Mouse (Mus musculus) liver, adult 2 months (tissue): Measurements from ENCODE around the gene Exoc7.

ENCODE experiments used
- CTCF ChIP-seq: fragments of 200-500 bp; IDR thresholded peaks from 2 replicates; pipeline ENCODE4 v1.5.1; 2011; ENCODE audit warnings: low read depth, low read length, control low read depth
- POLR2A ChIP-seq: fragments of 200-500 bp; IDR thresholded peaks from 2 replicates; pipeline ENCODE4 v1.6.1; 2011; ENCODE audit warnings: low read length, control low read depth; ENCODE audit not compliant: insufficient read depth; ENCODE audit errors: extremely low read depth

DNA sequence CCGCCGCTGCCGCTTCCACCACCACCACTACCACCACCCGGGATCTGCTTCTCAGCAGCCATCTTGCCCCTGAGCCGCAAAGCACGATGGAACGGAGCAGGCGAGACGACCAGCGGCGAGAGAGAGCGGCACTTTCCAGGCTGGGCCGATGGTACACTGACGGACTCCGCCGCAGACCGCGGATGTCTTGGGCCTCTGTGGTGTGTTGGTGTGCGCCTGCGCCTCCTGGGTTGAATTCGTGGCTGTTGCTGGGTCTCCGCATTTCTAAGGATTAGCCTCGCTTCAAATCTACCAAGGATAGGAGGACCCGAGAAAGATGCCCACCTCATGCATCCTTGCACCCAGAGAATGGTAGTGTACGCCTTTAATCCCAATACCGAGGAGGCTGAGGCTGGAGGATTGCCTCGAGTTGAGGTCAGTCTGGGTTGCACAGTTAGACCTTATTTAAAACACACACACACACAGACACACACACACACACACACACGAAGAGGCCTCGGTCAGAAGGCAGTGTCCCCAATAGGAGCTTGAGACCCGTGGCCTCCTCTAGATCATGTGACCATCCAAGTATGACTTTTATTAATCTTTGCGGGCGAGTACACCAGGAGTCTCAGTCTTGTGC, 32.9 kb downstream of the Exoc7 start, which contains the start of gene Srp68:
- TF ChIP-seq CTCF (no peak), POLR2A (peak; percentile 84; the same call in 1 of the 2 replicates)
